Mouse (Mus musculus) embryo, embryonic 11.5 days (tissue): ENCODE data around the gene Cd80.
"Not testable (repeated sequence)": the region's sequence is repeated elsewhere in the genome, so short reads cannot be mapped to it uniquely, and the experiment has no call there.

Experiments used
- DNase-seq: peaks from one replicate; pipeline ENCODE4 v3.0.0-alpha.2; 2012; ENCODE audit warnings: low read depth, low spot score

Gene Cd80

DNA sequence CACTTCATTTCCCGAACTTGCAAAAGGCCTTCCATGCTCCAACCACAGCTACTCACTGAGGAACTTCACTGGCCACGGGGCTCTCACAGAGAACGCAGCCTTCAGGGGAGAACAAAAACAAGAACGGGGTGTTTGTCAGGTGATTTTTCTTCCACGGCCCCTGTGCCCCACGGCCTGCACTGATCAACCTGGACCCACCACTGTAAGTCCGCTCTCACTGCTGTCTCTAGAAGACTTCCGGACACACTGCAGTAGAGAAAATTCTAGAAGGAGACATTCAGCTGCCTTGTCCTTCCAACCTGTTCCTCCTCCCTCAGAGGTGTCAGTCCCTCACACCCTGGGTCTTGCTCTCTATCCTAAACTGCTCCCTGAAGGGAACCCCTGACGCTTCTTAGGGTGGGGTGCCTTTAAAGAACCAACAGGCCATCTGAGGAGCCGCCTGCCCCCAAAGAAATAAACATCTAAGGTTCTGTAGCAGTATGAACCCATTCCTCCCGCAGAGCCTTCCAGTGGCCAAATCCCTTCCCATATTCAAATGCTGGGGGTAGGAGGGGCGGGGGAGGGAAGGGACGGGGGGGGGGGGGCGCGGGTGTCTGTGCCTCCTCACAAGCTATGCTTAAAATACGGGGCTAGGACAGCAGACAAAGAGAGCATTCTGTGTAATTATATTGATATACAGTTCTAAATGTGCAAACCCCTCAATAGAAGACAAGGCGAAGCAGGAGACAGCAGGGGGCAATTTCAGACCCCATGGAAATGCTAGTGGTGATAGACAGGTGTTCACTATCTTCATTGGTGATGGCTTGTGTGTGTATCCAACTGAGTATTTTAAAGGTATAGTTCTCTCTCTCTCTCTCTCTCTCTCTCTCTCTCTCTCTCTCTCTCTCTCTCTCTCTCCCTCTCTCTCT is at the start of gene Cd80:
Gene Cd80, plus strand, starts transcription at position 51 of the 908 bp plus-strand sequence.
- no peak for DNase-seq

DNA sequence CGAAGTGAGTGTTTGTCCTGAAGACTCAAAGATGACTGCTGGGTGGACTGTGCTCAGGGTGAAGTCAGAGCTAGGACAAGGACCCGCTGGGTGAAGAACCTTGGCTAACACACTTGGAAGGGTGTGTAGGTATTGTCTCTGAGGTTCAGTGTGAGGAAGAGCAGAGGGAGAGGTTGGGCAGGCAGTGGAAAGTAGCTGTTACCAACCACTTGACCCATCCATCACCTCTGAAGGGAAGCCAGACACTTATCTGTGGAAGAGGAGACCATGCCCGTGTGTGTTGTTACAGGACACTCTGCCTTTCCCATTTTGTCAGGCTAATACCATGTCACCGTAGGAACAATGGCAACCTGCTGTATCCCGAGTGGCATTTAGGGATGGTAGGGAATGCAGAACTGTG is 49.1 kb upstream of the Cd80 start:
- no peak for DNase-seq

DNA sequence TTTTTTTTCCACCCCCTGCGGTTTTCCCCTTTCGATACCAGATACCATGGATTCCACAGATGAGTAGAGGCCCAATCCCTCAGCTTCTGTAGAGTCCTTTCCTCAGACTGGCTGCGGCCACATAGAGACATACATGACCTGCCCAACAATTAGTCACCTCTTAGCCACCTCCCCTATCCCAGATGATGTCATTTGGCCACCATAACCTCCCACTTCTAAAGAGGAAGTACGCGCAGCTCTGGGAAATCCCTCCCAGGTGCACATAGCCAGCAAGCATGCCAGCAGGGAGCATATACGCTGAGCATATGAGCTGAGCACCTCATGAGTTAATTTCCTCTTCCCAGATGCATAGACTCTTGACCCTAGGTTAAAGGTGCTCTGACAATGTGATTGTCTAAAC is 48.7 kb upstream of the Cd80 start:
- DNase-seq: no peak

DNA sequence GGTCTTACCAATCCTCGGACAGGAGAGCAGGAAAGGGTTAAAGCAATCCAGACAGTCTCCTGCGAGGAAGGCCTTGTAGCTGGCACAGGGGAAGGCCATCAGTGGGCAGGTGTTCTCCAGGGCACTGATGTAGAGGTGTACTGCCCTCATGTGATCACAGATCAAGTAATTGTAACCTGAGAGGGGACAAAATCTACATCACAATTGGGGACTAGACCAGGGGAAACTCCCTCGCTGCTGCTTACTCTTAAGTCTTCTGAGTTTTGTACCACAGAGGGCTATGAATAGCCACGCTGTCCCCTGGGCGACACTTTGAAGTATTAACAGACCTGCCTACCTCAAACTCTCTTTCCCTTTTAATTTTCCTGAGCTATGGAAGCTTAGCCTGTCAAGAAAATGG is 47.8 kb upstream of the Cd80 start:
- DNase-seq: no peak

DNA sequence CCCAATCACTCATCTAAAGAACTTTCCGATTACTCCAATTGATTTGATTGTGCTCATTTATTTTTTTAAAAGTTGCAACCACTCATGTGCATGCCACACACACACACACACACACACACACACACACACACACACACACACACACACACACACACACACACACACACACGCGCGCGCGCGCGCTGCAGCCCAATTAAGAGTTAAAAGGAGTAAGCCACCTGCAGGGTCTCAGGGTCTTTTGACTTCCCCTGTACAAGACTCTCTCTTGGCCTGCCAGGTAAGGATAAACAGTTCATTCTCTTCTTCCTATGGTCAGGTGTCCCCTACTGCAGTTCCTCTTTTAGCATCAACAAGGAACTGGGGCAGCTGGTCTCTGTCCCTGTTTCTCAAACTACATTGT is 46.9 kb upstream of the Cd80 start:
- no peak for DNase-seq

DNA sequence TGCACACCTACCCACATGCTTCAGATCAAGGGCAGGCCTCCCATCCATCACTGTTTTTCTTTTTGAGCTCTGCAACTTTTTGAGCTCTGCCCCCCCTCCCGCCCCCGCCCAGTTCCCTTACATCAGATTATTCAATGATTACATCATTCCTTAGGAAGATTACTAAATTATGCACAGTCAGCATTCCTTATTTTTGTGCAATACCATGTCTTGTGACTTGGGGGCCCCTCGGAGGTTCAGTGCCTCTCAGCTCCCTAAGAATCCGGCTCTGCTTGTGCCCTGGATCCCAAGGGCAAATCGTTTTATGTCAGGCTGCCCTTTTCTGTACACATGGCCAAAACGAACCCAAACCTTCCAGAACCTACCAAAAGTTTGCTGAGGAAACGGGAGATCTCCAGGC is 40.4 kb upstream of the Cd80 start:
- DNase-seq: no peak

DNA sequence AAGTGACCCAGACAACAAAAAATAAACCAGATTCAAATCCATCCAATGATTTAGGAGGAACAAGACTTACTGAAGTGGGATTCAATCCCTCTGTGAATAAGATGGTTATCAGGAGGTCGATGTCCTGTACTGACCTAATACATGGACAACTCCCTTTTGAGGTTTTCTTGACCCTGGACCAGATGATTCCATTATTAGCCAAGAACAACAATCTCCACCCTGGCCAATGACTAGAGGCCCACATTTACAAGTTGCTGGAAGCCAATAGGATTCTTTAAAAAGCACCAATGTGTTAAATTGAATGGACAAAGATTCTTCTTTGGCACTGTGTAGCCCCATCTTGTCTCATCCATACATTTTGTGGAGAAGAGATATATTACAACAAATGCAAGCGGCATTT is 30.0 kb upstream of the Cd80 start:
- DNase-seq: no peak

DNA sequence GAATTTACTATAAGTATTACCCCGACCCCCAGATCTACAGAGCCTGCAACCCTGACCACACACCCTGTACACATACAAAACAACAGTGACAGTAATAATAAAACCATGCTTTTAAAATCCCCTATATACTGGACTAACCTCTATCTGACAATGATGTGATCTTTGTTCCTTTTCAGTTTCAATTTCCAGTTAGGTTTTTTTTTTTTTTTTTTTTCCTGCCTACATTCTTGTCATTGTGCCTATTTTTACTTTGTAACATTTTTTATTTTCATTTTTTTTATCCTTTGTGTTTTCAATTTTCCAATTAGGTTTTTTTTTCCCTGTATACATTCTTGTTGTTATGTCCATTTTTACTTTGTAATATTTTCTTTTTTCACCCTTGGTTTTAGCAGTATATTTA is 29.6 kb upstream of the Cd80 start:
- no peak for DNase-seq

DNA sequence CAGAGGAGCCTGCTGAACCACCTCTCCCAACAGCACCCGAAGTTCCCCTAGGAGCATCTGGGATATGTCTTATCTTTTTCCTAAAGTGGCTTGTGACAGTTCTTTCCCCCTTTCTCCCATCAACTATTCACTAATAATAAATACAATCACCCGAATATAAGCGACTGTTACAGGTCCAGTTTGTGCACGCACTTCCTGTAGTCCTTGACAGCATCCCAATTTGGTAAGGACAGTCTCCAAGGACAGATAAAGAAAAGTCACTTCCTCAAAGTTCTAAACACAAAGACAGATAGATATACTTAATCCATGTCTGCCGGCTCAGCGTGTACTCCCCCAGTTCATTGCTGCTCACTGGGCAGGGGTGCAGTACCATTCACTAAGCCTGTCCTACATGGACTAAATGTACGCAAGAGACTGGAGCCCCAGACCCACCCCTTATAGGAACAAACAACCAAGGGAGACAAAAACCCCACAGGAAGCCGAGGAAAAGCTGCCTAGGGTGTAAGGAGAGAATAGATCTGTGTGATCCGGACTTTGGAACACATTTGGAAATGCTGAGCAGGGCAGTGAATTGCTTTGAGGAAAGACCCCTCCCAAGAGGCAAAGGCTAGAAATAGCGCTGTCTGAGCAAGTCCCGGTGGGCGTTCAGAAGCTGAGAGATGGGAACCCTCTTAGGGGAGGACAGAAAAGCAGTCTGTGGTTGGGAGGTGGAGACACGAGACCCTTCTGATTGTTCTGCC is 23.7 kb upstream of the Cd80 start:
- DNase-seq: no peak

DNA sequence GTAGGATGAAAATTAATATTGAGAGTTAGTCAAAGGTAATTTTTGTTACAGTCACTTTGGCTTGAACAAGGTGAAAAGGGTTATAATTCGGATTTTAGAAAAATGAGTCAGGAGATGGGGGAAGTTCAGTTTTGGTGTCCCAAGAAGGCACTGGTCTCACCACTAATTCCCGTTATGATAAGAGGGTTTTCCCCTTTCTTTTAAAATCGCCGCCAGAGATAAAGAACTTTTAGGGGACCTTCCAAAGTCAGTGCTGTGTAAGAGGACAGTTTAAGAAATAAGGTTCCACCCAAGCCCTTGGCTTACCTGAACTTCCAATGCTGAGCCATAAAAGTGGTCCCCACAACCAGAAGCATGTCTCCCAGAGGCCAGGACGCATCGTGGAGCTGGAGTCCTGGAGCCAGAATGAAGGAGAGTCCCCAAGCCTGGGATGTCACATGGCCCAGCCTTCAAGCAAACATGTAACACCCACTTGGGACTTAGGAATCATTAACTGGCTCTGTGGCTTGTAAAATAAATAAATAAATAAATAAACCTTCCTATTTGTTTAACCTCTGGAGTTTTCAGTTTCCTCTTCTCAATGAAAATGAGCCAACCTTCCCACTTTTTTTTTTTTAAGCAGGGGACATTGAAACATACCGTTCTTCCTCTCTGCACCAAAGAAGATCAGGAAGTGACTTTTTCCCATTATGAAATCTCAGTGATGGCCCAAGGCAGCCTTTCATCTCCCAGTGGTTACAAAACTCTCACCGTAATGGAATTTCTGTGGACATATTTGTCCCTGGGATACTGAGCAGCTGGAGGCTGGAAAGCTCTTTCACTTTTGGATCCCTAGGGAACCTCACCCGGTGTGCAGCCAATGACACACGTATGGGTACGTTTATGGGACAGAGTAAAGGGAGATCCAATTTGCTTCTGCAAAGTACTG is 22.6 kb upstream of the Cd80 start, which contains the start of gene Pla1a:
Gene Pla1a, minus strand, starts transcription at position 648 of the 928 bp plus-strand sequence.
- DNase-seq: no peak

DNA sequence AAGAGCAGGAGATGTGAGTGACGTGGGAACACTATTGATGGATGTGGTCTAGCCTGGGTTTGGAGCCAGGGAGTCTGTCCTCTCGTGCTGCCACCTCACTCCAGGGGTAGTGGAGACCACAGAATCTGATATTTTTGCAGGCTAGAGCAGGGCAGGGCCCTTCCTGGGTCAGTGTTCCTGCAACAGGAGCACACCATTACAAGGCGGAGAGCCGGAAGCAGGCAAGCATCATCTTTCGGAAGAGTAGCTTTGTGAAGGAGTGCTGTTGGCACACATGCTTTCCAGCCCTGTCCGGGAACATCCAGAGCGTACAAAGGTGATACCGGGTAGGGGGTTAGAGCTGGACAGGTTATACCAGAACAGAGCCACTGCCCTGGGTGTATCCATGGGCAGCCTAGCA is 21.8 kb upstream of the Cd80 start:
- no peak for DNase-seq

DNA sequence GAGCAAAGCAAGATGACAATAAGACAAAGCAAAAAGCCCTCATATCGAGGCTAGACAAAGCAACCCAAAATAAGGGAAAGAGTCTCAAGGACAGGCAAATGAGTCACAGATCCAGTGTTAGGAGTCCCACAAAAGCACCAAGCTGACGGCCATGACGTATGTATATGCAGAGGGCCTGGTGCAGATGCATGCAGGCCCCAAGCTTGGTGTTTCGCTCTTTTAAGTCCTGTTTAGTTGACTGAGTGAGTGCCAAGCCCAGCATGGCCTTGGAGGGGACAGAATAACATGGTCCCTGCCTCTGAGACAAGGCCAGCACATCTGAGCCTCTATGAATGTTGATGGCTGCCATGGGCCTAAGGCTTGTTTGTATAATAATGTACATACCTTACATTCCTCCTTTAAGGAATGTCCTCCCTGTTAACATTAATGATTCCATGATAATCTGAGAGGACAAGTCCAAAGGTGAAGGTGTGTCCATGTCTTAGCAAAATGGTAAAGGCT is 21.0 kb upstream of the Cd80 start:
- no peak for DNase-seq

DNA sequence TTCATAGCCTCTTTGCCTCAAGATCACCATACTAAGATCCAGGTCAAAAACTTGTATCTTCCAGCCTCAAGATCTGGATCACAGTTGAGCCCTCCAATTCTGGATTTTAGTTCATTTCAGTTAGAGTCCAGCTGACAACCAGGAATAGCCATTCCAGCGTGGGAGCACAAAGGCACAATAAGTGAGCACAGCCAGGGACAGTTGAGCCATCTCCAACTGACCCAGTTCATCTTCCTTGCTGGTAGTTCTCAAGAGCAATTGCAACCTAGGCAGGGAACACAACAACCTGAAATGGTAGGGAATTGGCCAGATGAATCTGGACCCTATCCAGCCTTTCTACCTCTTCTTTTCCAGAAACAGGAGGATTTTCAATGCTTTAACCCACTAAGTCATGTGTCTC is 16.2 kb upstream of the Cd80 start:
- DNase-seq: no peak

DNA sequence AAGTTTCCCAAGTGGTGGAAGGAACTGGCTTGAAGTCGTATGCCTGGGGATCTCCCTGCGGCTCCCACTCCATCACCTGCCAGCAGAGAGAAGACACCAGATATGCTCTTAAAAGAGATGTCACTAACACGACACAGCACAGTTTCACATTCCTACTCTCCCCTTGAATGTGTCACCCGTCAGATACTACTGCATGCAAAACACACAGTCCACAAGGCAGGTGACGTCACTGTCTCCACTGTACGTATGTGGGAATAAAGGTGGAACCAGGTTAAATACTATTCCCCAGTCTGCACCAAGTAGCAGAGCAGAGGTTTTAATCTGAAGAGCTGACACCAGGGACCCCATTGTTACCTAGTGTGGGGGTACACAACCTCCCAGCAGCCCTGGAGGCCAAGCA is 15.0 kb upstream of the Cd80 start:
- no peak for DNase-seq

DNA sequence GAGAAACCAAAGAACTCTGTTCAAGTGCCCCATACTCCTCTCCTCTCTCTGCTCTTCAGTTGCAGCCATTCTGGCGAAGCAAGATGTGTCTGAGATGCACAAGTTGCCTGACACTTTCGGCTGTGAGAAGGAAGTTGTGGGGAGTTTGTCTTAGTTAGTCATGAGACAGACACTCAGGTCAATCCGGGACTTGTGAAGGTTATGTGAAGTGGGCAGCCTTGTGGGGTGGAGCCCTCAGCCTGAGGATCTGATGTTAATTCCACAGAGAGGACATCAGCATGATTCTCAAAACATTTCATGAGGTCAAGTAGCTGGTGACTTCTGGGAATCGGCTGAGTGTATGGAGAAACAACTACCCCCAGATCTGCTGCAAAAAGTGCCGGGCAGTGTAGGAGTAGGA is 13.8 kb upstream of the Cd80 start:
- no peak for DNase-seq

DNA sequence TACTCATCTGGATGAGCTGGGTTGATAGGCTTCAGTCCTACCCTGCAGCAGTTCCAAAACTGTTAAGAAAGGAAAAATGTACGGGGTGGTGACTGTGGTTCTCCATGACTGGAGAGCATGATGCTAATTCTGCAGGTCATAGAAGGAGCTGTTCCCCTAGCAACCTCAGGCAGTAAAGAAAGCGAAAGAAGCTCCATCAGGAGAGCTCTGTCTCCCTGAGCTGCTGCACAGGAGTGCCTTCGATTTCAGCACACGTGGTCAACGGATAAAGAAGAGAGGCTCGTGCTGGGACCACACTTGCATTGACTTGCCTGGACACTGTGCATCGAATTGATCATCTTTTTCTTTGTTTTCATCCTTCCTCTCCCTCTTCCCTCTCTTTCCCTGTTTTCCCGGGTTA is 13.1 kb upstream of the Cd80 start:
- DNase-seq: no peak

DNA sequence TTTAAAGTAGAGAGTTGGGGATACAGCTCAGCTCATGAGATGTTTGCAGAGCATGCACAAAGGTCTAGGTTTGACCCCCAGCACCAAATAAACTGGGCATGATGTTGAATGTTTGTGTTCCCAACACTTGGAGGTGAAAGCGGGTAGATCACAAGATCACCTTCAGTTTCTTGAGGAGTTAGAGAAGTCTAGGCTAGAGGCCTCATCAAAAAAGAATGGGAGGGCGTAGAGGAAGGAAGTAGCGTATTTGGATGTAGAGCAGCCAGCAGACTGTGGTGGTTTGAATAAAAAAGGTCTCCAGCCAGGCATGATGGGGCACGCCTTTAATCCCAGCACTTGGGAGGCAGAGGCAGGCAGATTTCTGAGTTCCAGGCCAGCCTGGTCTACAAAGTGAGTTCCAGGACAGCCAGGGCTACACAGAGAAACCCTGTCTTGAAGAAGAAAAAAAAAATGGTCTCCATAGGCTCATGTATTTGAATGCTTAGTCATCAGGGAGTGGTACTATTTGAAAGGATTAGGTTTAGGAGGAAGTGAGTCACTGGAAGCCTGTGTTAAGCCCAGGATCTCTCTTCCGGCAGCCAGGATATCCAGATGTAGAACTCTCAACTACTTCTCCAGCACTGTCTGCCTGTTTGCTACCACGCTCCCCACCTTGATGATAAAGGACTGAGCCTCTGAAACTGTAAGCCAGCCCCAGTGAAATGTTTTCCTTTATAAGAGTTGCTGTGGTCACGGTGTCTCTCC is 11.5 kb upstream of the Cd80 start:
- no peak for DNase-seq

DNA sequence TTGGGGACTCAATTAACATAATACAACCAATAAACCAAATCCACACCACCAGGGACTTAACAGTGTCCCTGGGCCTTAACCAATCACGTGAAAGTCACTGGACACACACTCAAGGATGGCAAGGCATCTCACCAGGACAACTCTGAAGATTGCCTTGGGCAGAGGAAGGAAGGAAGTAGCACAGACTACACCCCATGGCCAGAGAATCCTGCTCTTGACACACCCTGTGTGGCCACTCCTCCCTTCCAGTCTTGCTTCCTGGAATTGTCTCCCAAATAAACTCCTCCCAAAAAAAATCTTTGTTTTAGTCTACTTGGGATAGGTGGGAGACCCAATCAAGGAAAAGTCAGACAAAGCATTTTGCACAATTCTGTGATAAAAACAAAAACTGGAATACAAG is 10.3 kb upstream of the Cd80 start:
- DNase-seq: no peak

DNA sequence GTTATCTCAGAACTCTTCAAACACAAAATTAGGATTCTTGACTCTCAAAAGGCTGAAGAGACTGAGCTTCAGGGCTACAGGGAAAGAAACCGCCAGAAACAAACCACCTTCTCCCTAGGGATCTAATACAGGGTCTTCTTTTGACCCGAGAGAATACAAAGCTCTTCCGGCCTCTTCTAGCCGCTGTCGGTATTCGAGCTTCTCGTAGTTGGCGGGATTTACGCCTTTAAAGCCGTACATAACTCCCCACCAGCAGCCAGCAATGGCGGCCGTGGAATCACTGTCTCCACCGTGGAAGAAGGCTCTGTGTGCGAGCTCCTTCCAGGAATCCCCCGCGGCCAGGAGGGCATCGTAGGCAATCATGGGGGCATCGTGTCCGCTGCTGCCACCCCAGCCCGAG is 9.8 kb upstream of the Cd80 start:
- no peak for DNase-seq

DNA sequence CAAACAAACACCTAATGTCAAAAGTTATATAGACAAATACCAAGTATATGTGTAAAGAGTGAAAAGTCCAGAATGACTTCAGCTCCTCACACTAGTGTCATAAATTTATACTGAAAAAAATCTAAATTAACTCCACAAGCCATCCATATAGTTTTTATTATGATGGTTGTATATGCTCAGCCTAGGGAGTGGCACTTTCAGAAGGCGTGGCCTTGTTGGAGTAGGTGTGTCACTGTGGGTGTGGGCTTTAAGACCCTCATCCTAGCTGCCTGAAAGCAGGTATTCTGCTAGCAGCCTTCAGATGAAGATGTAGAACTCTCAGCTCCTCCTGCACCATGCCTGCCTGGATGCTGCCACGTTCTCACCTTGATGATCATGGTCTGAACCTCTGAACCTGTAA is 9.2 kb upstream of the Cd80 start:
- not testable (repeated sequence) for DNase-seq

DNA sequence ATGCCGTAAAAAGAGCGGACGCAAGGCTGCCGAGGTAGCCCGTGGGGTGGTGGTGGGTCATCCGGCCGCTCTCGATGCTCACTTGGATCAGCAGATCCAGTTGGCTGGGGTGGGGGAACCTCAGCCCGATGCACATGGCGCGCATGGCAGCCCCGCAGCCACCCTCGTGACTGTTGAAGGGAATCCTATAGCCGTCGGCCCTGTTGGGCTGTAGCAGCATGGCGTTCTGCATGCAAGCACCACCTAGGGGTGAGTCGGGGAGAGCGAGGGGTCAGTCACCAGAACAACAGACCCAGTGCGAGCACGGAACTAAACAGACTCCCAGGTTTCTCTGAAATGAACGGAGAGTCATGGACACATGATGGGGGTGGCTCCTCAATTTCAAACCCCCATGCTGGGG is 8.0 kb upstream of the Cd80 start:
- DNase-seq: no peak
